Mouse (Mus musculus) heart, postnatal 25 days (tissue): Measurements from ENCODE around the gene Prdm2. TPM values are rescaled to one million over a fixed set of nuclear protein-coding genes. Genes with fewer than 3 reads are reported as not detected.

Source experiments
- microRNA-seq: library from miRNA; unstranded; fragments of <30 nt; microRNA quantifications from one replicate; pipeline ENCODE4 v1.2.0, GENCODE M21; 2022
- total RNA-seq, 2 experiments: library from RNA; stranded (reverse); gene quantifications; 2 replicates each; pipeline ENCODE4 v1.2.3; 2021

Gene Prdm2
- total RNA-seq, 2 experiments from 2014 or later = 19.7 to 20.9 TPM

Small RNA genes within 50 kb of the gene (microRNA-seq; reads per million reads assigned to microRNA genes)
- gene Mir7021 = not detected

Other genes with a start within 250 kb of the Prdm2 start
- 1 to 10 TPM; 7.8 to 8.3 TPM for gene Pdpn, start 86.6 kb upstream of the Prdm2 start, total RNA-seq
- gene Lrrc38, start 136.8 kb upstream of the Prdm2 start, total RNA-seq = under 1 TPM; 0.21 to 0.22 TPM
- gene Pramel1, start 181.4 kb upstream of the Prdm2 start, total RNA-seq = not detected
- 1 to 10 TPM; 9.1 to 9.3 TPM for gene Pramef8, start 199.4 kb upstream of the Prdm2 start, total RNA-seq
- not detected for gene Oog4, start 237.3 kb upstream of the Prdm2 start, total RNA-seq